Mouse (Mus musculus): ENCODE results near the gene Fut1. TPM values are rescaled to one million over a fixed set of nuclear protein-coding genes. Genes with fewer than 3 reads are reported as not detected.
A peak's percentile ranks its signal among the peaks of the same experiment; 100 is the strongest.

The Fut1 gene
- total and polyA plus RNA-seq, 2 experiments, result 0.15 TPM; not detected in 1

DNA sequence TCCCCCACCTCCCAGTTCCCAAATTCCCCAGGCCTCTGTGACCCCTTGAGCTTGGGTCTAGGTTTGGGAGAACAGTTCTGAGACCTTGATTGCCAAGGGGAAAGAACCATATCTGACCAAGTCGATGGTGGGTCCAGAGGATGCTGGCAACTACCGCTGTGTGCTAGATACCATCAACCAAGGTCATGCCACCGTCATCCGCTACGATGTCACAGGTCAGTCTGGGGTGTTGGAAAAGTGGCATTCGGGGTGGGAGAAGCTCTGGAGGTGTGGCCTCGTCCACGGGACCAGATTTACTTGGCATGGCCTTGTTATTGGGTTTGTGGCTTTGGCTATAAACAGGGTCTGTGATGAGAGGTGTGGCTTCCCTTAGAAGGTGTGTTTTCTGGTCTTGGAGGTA is 8.4 kb downstream of the Fut1 start:
- 88% methylated on average over 8 of the region's 8 CpGs for WGBS
- TF ChIP-seq CTCF (IDR thresholded peaks at IDR 0.05; ENCODE audit: low read depth, low read length) (no peak), POLR2A (IDR thresholded peaks at IDR 0.05; ENCODE audit: extremely low read depth, insufficient read depth, low read length) (no peak)
- no peak overlapping the region for H3K4me3 ChIP-seq (ENCODE audit: insufficient read depth, low read depth, low read length)
- H3K79me2 ChIP-seq (ENCODE audit: control insufficient read depth, insufficient read depth, low read length), result no peaks in the 10 kb centered on the region
- H3K36me3 ChIP-seq (ENCODE audit: control insufficient read depth, insufficient read depth, low read length), result no peaks in the 10 kb centered on the region
- no peaks in the 10 kb centered on the region for H3K27me3 ChIP-seq (ENCODE audit: control insufficient read depth, insufficient read depth, low read length)
- no peak overlapping the region for H3K27ac ChIP-seq (replicated peaks; ENCODE audit: insufficient read depth, low read depth, low read length)
- H3K4me1 ChIP-seq (ENCODE audit: control insufficient read depth, insufficient read depth, low read length), result no peaks in the 10 kb centered on the region
- DNase-seq (ENCODE audit: extremely low read depth, low read depth, low spot score), result no peak
- H3K9ac ChIP-seq (ENCODE audit: low read depth, low read length), result no peak overlapping the region

DNA sequence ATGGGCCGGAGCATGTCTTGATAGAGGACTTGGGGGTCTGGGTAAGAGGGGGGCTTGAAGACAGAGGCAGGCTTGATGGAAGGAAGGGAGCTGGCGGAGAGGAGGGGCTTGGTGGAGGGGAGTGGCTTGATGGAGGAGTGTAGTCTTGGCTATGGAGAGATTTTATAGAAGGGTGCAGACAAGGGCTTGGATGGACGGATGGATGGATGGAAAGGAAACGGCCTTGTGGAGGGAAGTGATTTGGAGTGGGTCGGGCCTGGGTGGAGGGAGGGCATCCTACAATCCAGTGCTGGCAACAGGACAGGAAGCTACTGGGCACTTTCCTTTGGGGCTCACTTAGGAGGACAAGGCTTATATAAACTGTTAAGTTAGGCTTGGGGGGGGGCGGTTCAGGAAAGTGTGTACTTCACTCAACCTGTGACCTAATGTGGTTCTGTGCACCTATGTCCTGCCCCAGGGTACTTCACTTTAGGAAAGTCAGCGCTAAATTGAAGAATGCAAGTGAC is 9.5 kb downstream of the Fut1 start:
- Histone ChIP-seq H3K36me3 (ENCODE audit: control insufficient read depth, insufficient read depth, low read length) (no peaks in the 10 kb centered on the region), H3K9ac (ENCODE audit: low read depth, low read length) (no peak overlapping the region; the same call in 1 of the 2 replicates), H3K79me2 (ENCODE audit: control insufficient read depth, insufficient read depth, low read length) (no peaks in the 10 kb centered on the region), H3K4me3 (ENCODE audit: insufficient read depth, low read depth, low read length) (no peak overlapping the region; the same call in 1 of the 2 replicates), H3K27ac (replicated peaks; ENCODE audit: insufficient read depth, low read depth, low read length) (peak overlapping the region; percentile 52), H3K27me3 (ENCODE audit: control insufficient read depth, insufficient read depth, low read length) (no peaks in the 10 kb centered on the region), H3K4me1 (ENCODE audit: control insufficient read depth, insufficient read depth, low read length) (no peaks in the 10 kb centered on the region)
- 89% methylated on average over 7 of the region's 7 CpGs for WGBS
- DNase-seq (ENCODE audit: extremely low read depth, low read depth, low spot score), result no peak
- TF ChIP-seq CTCF (IDR thresholded peaks at IDR 0.05; ENCODE audit: low read depth, low read length) (no peak), POLR2A (IDR thresholded peaks at IDR 0.05; ENCODE audit: extremely low read depth, insufficient read depth, low read length) (no peak)

DNA sequence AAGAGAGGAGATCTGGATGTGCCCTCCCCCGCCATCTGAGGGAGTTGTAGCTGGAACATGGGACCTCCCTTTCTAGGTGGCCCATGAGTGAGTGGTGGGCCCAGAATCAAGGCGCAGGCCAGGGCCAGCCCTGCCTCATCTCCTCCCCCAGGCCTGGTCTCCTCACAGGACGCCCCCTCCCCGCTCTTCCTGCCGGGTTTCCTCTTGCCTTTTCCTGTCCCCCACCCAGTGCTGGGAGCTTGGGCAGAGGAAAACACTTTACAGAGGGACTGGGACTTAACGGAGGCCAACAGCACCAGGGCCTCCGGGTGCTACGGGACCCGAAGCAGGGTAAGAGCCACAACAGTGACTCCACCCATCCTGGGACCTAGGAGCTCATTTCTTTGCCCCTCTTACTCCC is 10.2 kb downstream of the Fut1 start, which contains the start of gene Rasip1:
TSS of gene Rasip1 (plus strand) at position 228 of the 400 bp plus-strand sequence.
- no peaks in the 10 kb centered on the region for H3K79me2 ChIP-seq (ENCODE audit: control insufficient read depth, insufficient read depth, low read length)
- peak within 1 kb of the TSS; percentile 73 for H3K27ac ChIP-seq (replicated peaks; ENCODE audit: insufficient read depth, low read depth, low read length)
- no peaks in the 10 kb centered on the region for H3K36me3 ChIP-seq (ENCODE audit: control insufficient read depth, insufficient read depth, low read length)
- WGBS, result 77% methylated on average over 9 of the region's 9 CpGs
- TF ChIP-seq POLR2A (IDR thresholded peaks at IDR 0.05; ENCODE audit: extremely low read depth, insufficient read depth, low read length) (0 out of 2 replicates have a peak, but pooled peaks have one; percentile 41), CTCF (IDR thresholded peaks at IDR 0.05; ENCODE audit: low read depth, low read length) (no peak)
- H3K9ac ChIP-seq (ENCODE audit: low read depth, low read length), result peak within 1 kb of the TSS; percentile 96
- H3K4me1 ChIP-seq (ENCODE audit: control insufficient read depth, insufficient read depth, low read length), result no peaks in the 10 kb centered on the region
- H3K27me3 ChIP-seq (ENCODE audit: control insufficient read depth, insufficient read depth, low read length), result peaks cover 2% of the 10 kb centered on the region; the same call in 1 of the 2 replicates
- peak within 1 kb of the TSS; percentile 81 for H3K4me3 ChIP-seq (ENCODE audit: insufficient read depth, low read depth, low read length)
- no peak for DNase-seq (ENCODE audit: extremely low read depth, low read depth, low spot score)

DNA sequence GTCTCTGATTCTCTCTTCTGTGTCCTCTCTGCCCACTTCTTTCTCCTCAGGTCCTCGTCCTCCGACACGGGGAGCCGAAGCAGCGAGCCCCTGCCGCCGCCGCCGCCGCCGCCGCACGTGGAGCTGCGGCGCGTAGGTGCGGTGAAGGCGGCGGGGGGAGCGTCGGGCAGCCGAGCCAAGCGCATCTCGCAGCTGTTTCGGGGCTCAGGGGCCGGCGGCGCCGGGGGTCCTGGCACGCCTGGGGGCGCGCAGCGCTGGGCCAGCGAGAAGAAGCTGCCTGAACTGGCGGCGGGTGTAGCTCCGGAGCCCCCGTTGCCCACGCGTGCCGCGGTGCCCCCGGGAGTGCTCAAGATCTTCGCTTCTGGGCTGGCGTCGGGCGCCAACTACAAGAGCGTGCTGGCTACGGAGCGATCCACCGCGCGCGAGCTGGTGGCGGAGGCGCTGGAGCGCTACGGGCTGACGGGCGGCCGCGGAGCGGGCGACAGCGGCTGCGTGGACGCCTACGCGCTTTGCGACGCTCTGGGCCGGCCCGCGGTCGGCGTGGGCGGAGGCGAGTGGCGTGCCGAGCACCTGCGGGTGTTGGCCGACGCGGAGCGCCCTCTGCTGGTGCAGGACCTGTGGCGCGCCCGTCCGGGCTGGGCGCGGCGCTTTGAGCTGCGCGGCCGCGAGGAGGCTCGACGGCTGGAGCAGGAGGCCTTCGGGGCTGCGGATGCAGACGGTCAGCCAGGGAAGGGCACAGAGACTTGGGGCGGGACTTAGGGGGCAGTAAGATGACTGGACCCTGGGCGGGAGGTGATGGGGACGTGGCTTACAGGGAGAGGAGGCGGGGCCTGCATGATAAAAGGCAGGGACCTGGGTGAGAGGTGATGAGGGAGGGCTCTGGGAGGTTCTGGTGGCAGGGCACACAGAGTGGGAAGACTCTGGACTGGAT is 11.5 kb downstream of the Fut1 start:
- Histone ChIP-seq H3K27me3 (ENCODE audit: control insufficient read depth, insufficient read depth, low read length) (peaks cover 5% of the 10 kb centered on the region; the same call in 1 of the 2 replicates), H3K79me2 (ENCODE audit: control insufficient read depth, insufficient read depth, low read length) (no peaks in the 10 kb centered on the region), H3K36me3 (ENCODE audit: control insufficient read depth, insufficient read depth, low read length) (no peaks in the 10 kb centered on the region), H3K9ac (ENCODE audit: low read depth, low read length) (peak overlapping the region; percentile 96), H3K4me3 (ENCODE audit: insufficient read depth, low read depth, low read length) (peak overlapping the region; percentile 81), H3K4me1 (ENCODE audit: control insufficient read depth, insufficient read depth, low read length) (no peaks in the 10 kb centered on the region), H3K27ac (replicated peaks; ENCODE audit: insufficient read depth, low read depth, low read length) (peak overlapping the region; percentile 29)
- TF ChIP-seq CTCF (IDR thresholded peaks at IDR 0.05; ENCODE audit: low read depth, low read length) (peak; percentile 89), POLR2A (IDR thresholded peaks at IDR 0.05; ENCODE audit: extremely low read depth, insufficient read depth, low read length) (0 out of 2 replicates have a peak, but pooled peaks have one; percentile 39)
- 1% methylated on average over 89 of the region's 105 CpGs for WGBS
- DNase-seq (ENCODE audit: extremely low read depth, low read depth, low spot score), result peak; percentile 58

DNA sequence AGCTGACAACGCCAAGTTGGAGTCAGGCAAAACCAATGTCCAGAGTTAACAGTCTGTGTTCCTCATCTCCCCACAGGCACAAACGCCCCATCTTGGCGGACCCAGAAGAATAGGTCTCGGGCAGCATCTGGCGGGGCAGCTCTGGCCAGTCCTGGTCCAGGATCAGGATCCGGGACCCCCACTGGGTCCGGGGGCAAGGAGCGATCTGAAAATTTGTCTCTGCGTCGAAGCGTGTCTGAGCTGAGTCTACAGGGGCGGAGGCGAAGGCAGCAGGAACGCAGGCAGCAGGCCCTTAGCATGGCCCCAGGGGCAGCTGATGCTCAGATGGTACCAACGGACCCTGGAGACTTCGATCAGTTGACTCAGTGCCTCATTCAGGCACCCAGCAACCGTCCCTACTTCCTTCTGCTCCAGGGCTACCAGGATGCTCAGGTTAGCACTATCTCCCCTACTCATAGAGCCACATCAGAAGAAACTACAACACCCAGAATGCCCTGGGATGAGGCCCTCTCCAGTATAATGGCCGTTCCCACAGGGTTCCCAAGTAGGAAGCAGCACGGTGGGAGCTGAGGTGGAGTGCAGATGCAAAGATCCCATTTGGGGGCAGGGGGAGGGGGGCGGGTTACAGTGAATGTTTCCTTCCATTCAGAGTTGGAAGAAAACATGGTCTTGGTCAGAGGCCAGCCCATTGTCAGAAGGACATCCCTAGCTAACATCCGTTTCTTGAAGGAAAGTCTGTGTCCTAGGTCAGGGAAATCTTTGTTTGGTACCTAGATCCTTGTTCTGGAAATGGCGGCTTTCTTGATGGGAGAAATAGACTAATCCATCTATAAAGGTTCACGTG is 13.2 kb downstream of the Fut1 start:
- Histone ChIP-seq H3K79me2 (ENCODE audit: control insufficient read depth, insufficient read depth, low read length) (no peaks in the 10 kb centered on the region), H3K9ac (ENCODE audit: low read depth, low read length) (no peak overlapping the region), H3K4me3 (ENCODE audit: insufficient read depth, low read depth, low read length) (no peak overlapping the region), H3K4me1 (ENCODE audit: control insufficient read depth, insufficient read depth, low read length) (0 out of 2 replicates have a peak, but pooled peaks cover 2% of the 10 kb centered on the region), H3K27me3 (ENCODE audit: control insufficient read depth, insufficient read depth, low read length) (peaks cover 5% of the 10 kb centered on the region; the same call in 1 of the 2 replicates), H3K27ac (replicated peaks; ENCODE audit: insufficient read depth, low read depth, low read length) (no peak overlapping the region), H3K36me3 (ENCODE audit: control insufficient read depth, insufficient read depth, low read length) (no peaks in the 10 kb centered on the region)
- TF ChIP-seq POLR2A (IDR thresholded peaks at IDR 0.05; ENCODE audit: extremely low read depth, insufficient read depth, low read length) (no peak), CTCF (IDR thresholded peaks at IDR 0.05; ENCODE audit: low read depth, low read length) (no peak)
- DNase-seq (ENCODE audit: extremely low read depth, low read depth, low spot score), result no peak
- 81% methylated on average over 23 of the region's 23 CpGs for WGBS

Data from liver, adult 2 months (tissue).